Mouse (Mus musculus) neural tube, embryonic 14.5 days (tissue): ENCODE measurements around the gene Stx18. TPM values are rescaled to one million over a fixed set of nuclear protein-coding genes. Genes with fewer than 3 reads are reported as not detected.

ENCODE experiments used
- ATAC-seq: fragments of 200-750 bp; cut with Nextera tagmentation; 2 replicates; pipeline ENCODE4 v1.8.0; 2017; ENCODE audit warnings: low read depth, mild to moderate bottlenecking, moderate TSS enrichment, moderate library complexity
- H3K27ac ChIP-seq: fragments of 300-500 bp; sonication (generic); 2 replicates; pipeline ENCODE4 v1.5.1; 2014; ENCODE audit warnings: low read depth, mild to moderate bottlenecking, control low read depth, low read length, moderate library complexity, mixed read lengths
- H3K27me3 ChIP-seq: fragments of 300-500 bp; sonication (generic); 2 replicates; pipeline ENCODE4 v1.6.1; 2014; ENCODE audit warnings: low read length; ENCODE audit not compliant: control insufficient read depth, insufficient read depth
- H3K36me3 ChIP-seq: fragments of 300-500 bp; sonication (generic); 2 replicates; pipeline ENCODE4 v1.6.1; 2014; ENCODE audit warnings: low read length, mixed read lengths; ENCODE audit not compliant: control insufficient read depth, insufficient read depth
- H3K4me1 ChIP-seq: fragments of 300-500 bp; sonication (generic); 2 replicates; pipeline ENCODE4 v1.6.1; 2014; ENCODE audit warnings: low read length; ENCODE audit not compliant: control insufficient read depth, insufficient read depth
- H3K4me2 ChIP-seq: fragments of 300-500 bp; sonication (generic); 2 replicates; pipeline ENCODE4 v1.6.1; 2014; ENCODE audit warnings: mild to moderate bottlenecking, low read depth, low read length, control low read depth
- H3K4me3 ChIP-seq: fragments of 300-500 bp; sonication (generic); 2 replicates; pipeline ENCODE4 v1.5.1; 2014; ENCODE audit warnings: low read depth, low read length, control low read depth, mixed read lengths
- H3K9ac ChIP-seq: fragments of 300-500 bp; sonication (generic); replicated peaks from 2 replicates; pipeline ENCODE4 v1.6.1; 2014; ENCODE audit warnings: low read depth, mild to moderate bottlenecking, control low read depth, low read length, mixed read lengths
- H3K9me3 ChIP-seq: fragments of 300-500 bp; sonication (generic); 2 replicates; pipeline ENCODE4 v1.6.1; 2016; ENCODE audit warnings: low read length; ENCODE audit not compliant: control insufficient read depth
- WGBS: fragments of 180-500 bp; shearing (Covaris S2); extraction: QIAGEN DNeasy Blood & Tissue Kit; methylation state at CpG from one replicate; pipeline ENCODE4 v1.1.7; 2014; 5-methylcytosine and 5-hydroxymethylcytosine counted together
- polyA plus RNA-seq: library from polyadenylated mRNA; unstranded; fragments of >200 nt; fragmentation: Nextera tagmentation; extraction: Ambion mirVana; gene quantifications from 2 replicates; pipeline ENCODE4 v1.2.1, GENCODE M21; 2014

Gene Stx18
- polyA plus RNA-seq, 1 experiment from 2014 or later = 38.7 TPM

GRCm38 (mm10) chr5:38158947-38159633, 120.5 kb downstream of the Stx18 start:
- peak overlapping the region; percentile 95 for H3K27ac ChIP-seq
- ATAC-seq = peak; percentile 84
- peak overlapping the region; percentile 89 for H3K4me2 ChIP-seq
- peaks cover 30% of the 10 kb centered on the region for H3K36me3 ChIP-seq
- H3K27me3 ChIP-seq = no peaks in the 10 kb centered on the region
- no peaks in the 10 kb centered on the region for H3K9me3 ChIP-seq
- peak overlapping the region; percentile 99 for H3K9ac ChIP-seq
- H3K4me1 ChIP-seq = peaks cover 41% of the 10 kb centered on the region
- WGBS = 0% methylated on average over 72 of the region's 79 CpGs
- H3K4me3 ChIP-seq = peak overlapping the region; percentile 95

- Histone ChIP-seq H3K4me1 (peaks cover 33% of the 10 kb centered on the region), H3K27ac (peak within 1 kb of the TSS; percentile 95), H3K27me3 (no peaks in the 10 kb centered on the region), H3K9ac (peak within 1 kb of the TSS; percentile 99), H3K9me3 (no peaks in the 10 kb centered on the region), H3K4me3 (peak within 1 kb of the TSS; percentile 95), H3K4me2 (peak within 1 kb of the TSS; percentile 89), H3K36me3 (peaks cover 24% of the 10 kb centered on the region)
- ATAC-seq = peak; percentile 50
- WGBS = 7% methylated on average over 35 of the region's 35 CpGs
Observed at GRCm38 (mm10) chr5:38159634-38160413, 121.3 kb downstream of the Stx18 start, which contains the start of gene Nsg1. Nsg1 (minus strand) TSS chr5:38159907.

DNA sequence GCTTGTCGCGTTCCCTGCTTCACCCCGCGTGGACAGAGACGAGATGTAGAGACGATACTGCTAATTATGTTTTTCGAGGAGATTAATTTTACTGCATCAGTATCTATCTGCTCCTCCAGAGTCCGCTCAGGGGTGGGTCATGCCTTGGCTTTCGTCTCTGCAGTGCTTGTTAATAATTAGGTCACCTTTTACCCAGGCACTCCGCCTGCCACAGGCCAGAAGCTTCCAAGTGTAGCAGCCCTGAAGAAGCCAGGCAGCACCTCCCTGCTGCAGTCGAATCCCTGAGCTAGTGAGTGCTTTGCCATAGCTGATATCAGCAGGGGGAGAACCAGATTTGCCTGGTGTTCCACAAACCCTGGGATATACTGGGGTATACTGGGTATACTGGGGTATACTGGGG, 130.0 kb downstream of the Stx18 start:
- Histone ChIP-seq H3K27me3 (no peaks in the 10 kb centered on the region), H3K27ac (no peak overlapping the region), H3K4me1 (no peaks in the 10 kb centered on the region), H3K9me3 (no peaks in the 10 kb centered on the region), H3K4me2 (no peak overlapping the region), H3K9ac (no peak overlapping the region), H3K36me3 (no peaks in the 10 kb centered on the region), H3K4me3 (no peak overlapping the region)
- ATAC-seq = no peak
- WGBS = 79% methylated on average over 11 of the region's 11 CpGs

DNA sequence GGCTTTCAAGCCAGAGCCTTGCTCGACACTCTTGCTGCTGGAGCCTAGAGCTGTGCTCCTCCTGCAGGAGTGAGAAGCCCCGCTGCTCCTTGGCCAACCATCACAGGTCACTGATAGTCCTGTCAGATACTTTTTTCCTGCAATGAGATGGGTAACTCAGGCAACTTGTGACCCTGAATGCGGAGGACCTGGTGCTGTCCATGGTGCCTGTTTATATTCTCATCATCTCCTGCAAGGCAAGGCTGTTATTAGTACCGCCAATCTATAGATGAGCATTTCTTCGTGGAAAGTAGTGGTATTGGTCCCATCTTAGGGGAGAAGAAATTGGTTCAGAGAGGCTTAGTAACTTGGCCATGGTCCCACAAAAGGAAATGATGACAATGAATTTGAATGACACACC, 135.2 kb downstream of the Stx18 start:
- ATAC-seq = no peak
- Histone ChIP-seq H3K4me1 (no peaks in the 10 kb centered on the region), H3K9me3 (no peaks in the 10 kb centered on the region), H3K4me3 (no peak overlapping the region), H3K9ac (no peak overlapping the region), H3K36me3 (no peaks in the 10 kb centered on the region), H3K4me2 (no peak overlapping the region), H3K27me3 (no peaks in the 10 kb centered on the region), H3K27ac (no peak overlapping the region)
- 64% methylated on average over 5 of the region's 5 CpGs for WGBS

GRCm38 (mm10) chr5:38174256-38174912, 135.8 kb downstream of the Stx18 start:
- 62% methylated on average over 16 of the region's 16 CpGs for WGBS
- ATAC-seq = peak; percentile 77

DNA sequence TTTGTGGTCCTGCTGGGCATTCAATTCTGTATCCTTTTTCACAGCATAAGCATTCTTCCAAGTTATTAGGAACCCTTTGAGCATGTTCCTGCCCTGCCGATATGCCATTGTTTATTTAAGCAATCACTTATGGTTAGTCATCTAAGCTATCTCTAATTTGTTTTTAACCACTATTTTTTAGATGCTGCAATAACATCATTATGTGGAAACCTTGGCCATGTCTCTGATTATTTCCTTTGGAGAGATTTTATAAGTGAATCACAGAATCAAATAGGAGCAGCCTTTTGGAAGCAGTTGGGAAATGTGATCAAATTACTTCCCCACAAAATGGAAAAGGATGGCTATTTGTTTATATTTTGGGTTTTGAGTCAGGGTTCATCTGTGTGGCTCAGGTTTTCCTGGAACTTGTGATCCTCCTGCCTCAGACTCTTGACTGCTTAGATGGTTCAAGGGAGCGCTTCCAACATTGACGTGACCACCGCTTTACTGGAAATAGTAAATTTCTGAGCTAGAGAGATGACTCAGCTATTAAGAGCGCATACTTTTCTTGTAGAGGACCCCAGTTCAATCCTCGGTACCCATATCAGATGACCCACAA, 146.2 kb downstream of the Stx18 start:
- no peak overlapping the region for H3K4me3 ChIP-seq
- ATAC-seq = no peak
- no peaks in the 10 kb centered on the region for H3K4me1 ChIP-seq
- H3K4me2 ChIP-seq = no peak overlapping the region
- H3K9me3 ChIP-seq = no peaks in the 10 kb centered on the region
- no peaks in the 10 kb centered on the region for H3K27me3 ChIP-seq
- 93% methylated on average over 6 of the region's 6 CpGs for WGBS
- H3K9ac ChIP-seq = no peak overlapping the region
- no peak overlapping the region for H3K27ac ChIP-seq
- no peaks in the 10 kb centered on the region for H3K36me3 ChIP-seq

More at GRCm38 (mm10) chr5:38174256-38174912, 135.8 kb downstream of the Stx18 start:
- Histone ChIP-seq H3K4me1 (no peaks in the 10 kb centered on the region), H3K27me3 (no peaks in the 10 kb centered on the region), H3K4me3 (no peak overlapping the region), H3K36me3 (no peaks in the 10 kb centered on the region), H3K27ac (no peak overlapping the region), H3K9ac (no peak overlapping the region), H3K9me3 (no peaks in the 10 kb centered on the region), H3K4me2 (no peak overlapping the region)

- no peaks in the 10 kb centered on the region for H3K27me3 ChIP-seq
- H3K4me1 ChIP-seq = no peaks in the 10 kb centered on the region
- WGBS = 94% methylated on average over 2 of the region's 2 CpGs
- no peak overlapping the region for H3K4me3 ChIP-seq
- H3K4me2 ChIP-seq = no peak overlapping the region
- H3K9ac ChIP-seq = no peak overlapping the region
- no peaks in the 10 kb centered on the region for H3K9me3 ChIP-seq
- no peaks in the 10 kb centered on the region for H3K36me3 ChIP-seq
- no peak for ATAC-seq
- no peak overlapping the region for H3K27ac ChIP-seq
Observed at GRCm38 (mm10) chr5:38187006-38187405, 148.5 kb downstream of the Stx18 start.
